Comparison of ENCODE assay signal across 17 mouse cellular contexts in the genomic region with DNA sequence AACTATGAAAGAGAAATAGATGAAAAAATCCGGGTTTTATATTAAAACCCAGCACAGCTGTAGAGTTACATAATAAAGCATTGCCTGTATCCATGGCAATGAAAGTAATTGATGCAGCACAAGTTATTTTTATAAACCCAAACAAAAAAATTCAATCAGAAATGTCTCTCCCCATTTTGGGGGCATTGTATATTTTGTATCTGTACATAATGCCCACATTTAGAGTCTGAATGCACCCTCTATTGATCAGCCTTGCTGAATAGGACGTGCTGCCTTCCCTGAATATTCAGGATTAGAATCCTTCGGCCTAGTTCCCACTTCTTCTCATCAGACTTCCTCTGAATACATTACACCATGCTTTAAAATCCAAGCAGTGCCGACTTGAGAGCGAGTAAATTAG.
DNase-seq lines count a peak whose midpoint lies in the region; ATAC-seq and TF ChIP-seq lines count a peak whose summit lies in the region.
"Had no signal": no experiment of that assay in that cellular context is flagged by ENCODE, and none has a peak within 500 bp of the region (broad histone marks: within the 10 kb centered on the region; RNA-seq: fewer than 3 reads in every experiment).

No protein-coding gene starts in this region.

- TF ChIP-seq CTCF in brain, embryonic 14.5 days (IDR thresholded peaks at IDR 0.05; ENCODE audit: borderline replicate concordance, extremely low read depth, insufficient read depth, insufficient read length): no peak
- TF ChIP-seq CTCF in liver, postnatal 0 days (IDR thresholded peaks at IDR 0.05; ENCODE audit: low read depth): no peak

- TF ChIP-seq POLR2A in brain, embryonic 14.5 days (IDR thresholded peaks at IDR 0.05; ENCODE audit: borderline replicate concordance, extremely low read depth, insufficient read depth, insufficient read length, poor library complexity, severe bottlenecking): no peak

- ATAC-seq in midbrain, embryonic 13.5 days: 0 out of 2 replicates have a peak, but pooled peaks have one; percentile 34
- no peak for ATAC-seq in liver, postnatal 0 days
- ATAC-seq: activated CD4-positive, CD25-positive, alpha-beta regulatory T cell, adult 4 months; inflammation-experienced regulatory T-cells, adult 6 months had no signal

- peak; percentile 72 for DNase-seq in brain, embryonic 14.5 days (ENCODE audit: low read depth)
- no peak for DNase-seq in forebrain, embryonic 10.5 days (ENCODE audit: extremely low spot score, low spot score)
- DNase-seq in layer of hippocampus, adult 9-10 months (ENCODE audit: low spot score): peak; percentile 41
- DNase-seq in liver, postnatal 0 days: no peak
- DNase-seq in spleen, postnatal 4 days (ENCODE audit: low spot score in 2 of 2): no peak
- no peak for DNase-seq in cerebellum, adult 11 months
- DNase-seq: cerebellum, adult 2 months; gastrocnemius, postnatal 25 days had no signal

- H3K9me3 ChIP-seq in forebrain, embryonic 10.5 days: no peaks in the 10 kb centered on the region
- no peaks in the 10 kb centered on the region for H3K9me3 ChIP-seq in midbrain, embryonic 13.5 days
- no peaks in the 10 kb centered on the region for H3K9me3 ChIP-seq in liver, postnatal 0 days (ENCODE audit: low read length)
- H3K9me3 ChIP-seq: heart, embryonic 13.5 days; hindbrain, embryonic 10.5 days; neural tube, embryonic 13.5 days had no signal

- H3K36me3 ChIP-seq in forebrain, embryonic 10.5 days (replicated peaks): no peaks in the 10 kb centered on the region
- H3K36me3 ChIP-seq in midbrain, embryonic 13.5 days: no peaks in the 10 kb centered on the region
- no peaks in the 10 kb centered on the region for H3K36me3 ChIP-seq in liver, postnatal 0 days (replicated peaks; ENCODE audit: insufficient read depth, low read length)
- H3K36me3 ChIP-seq: heart, embryonic 13.5 days; hindbrain, embryonic 10.5 days; neural tube, embryonic 13.5 days had no signal

- no peak overlapping the region for H3K4me2 ChIP-seq in midbrain, embryonic 13.5 days (replicated peaks)
- H3K4me2 ChIP-seq in liver, postnatal 0 days (ENCODE audit: low read depth, low read length): no peak overlapping the region
- H3K4me2 ChIP-seq: heart, embryonic 13.5 days; neural tube, embryonic 13.5 days had no signal

- H3K27ac ChIP-seq in forebrain, embryonic 10.5 days: peak overlapping the region; percentile 66; the same call in 1 of the 2 replicates
- H3K27ac ChIP-seq in midbrain, embryonic 13.5 days: 0 out of 2 replicates have a peak overlapping the region, but pooled peaks have one; percentile 17
- no peak overlapping the region for H3K27ac ChIP-seq in liver, postnatal 0 days (ENCODE audit: low read depth)
- H3K27ac ChIP-seq: heart, embryonic 13.5 days; hindbrain, embryonic 10.5 days; kidney, postnatal 0 days; liver, embryonic 14.5 days; neural tube, embryonic 13.5 days had no signal

- no peak for TF ChIP-seq EP300 in liver, postnatal 0 days (IDR thresholded peaks at IDR 0.05; ENCODE audit: low read depth)

- no peak overlapping the region for H3K9ac ChIP-seq in midbrain, embryonic 13.5 days (replicated peaks)
- H3K9ac ChIP-seq in liver, postnatal 0 days (replicated peaks): no peak overlapping the region
- H3K9ac ChIP-seq: heart, embryonic 13.5 days; liver, embryonic 14.5 days; neural tube, embryonic 13.5 days had no signal

- 49% methylated on average over 5 of the region's 5 CpGs for WGBS in forebrain, embryonic 10.5 days
- 15% methylated on average over 5 of the region's 5 CpGs for WGBS in midbrain, embryonic 13.5 days
- WGBS in liver, postnatal 0 days (ENCODE audit: insufficient replicate concordance): 59% methylated on average over 5 of the region's 5 CpGs

- no peaks in the 10 kb centered on the region for H3K27me3 ChIP-seq in forebrain, embryonic 10.5 days (ENCODE audit: poor library complexity, severe bottlenecking)
- no peaks in the 10 kb centered on the region for H3K27me3 ChIP-seq in midbrain, embryonic 13.5 days
- no peaks in the 10 kb centered on the region for H3K27me3 ChIP-seq in liver, postnatal 0 days (ENCODE audit: insufficient read depth, low read length)
- H3K27me3 ChIP-seq: CH12.LX; heart, embryonic 13.5 days; neural tube, embryonic 13.5 days had no signal

- peaks cover 41% of the 10 kb centered on the region for H3K4me1 ChIP-seq in forebrain, embryonic 10.5 days
- H3K4me1 ChIP-seq in midbrain, embryonic 13.5 days (replicated peaks): peaks cover 30% of the 10 kb centered on the region
- H3K4me1 ChIP-seq in liver, postnatal 0 days (ENCODE audit: insufficient read depth): no peaks in the 10 kb centered on the region
- H3K4me1 ChIP-seq: heart, embryonic 13.5 days had no signal

- no peak overlapping the region for H3K4me3 ChIP-seq in forebrain, embryonic 10.5 days
- no peak overlapping the region for H3K4me3 ChIP-seq in midbrain, embryonic 13.5 days (replicated peaks)
- H3K4me3 ChIP-seq in liver, postnatal 0 days (ENCODE audit: low read depth, low read length): no peak overlapping the region
- H3K4me3 ChIP-seq: heart, embryonic 13.5 days; hindbrain, embryonic 10.5 days; neural tube, embryonic 13.5 days had no signal

Comparison
In these comparisons a context has a peak if more than half of its experiments do, and no peak if none do; other contexts are left out.
1. DNase-seq: peak in brain, embryonic 14.5 days (single experiment) and layer of hippocampus, adult 9-10 months (single experiment); none in forebrain, embryonic 10.5 days (single experiment), liver, postnatal 0 days (single experiment), spleen, postnatal 4 days (0 of 2) and cerebellum, adult 11 months (single experiment).